Mouse (Mus musculus) embryonic fibroblast, embryonic 13.5 days (primary cell): Measurements from ENCODE around the gene Aqr. TPM values are rescaled to one million over a fixed set of nuclear protein-coding genes. Genes with fewer than 3 reads are reported as not detected.

Experiments used
- H3K27ac ChIP-seq: 2 replicates; pipeline ENCODE4 v1.5.1; 2012; ENCODE audit warnings: low read length, control low read depth, inconsistent platforms; ENCODE audit not compliant: insufficient read depth
- H3K4me1 ChIP-seq: 2 replicates; pipeline ENCODE4 v1.6.1; 2011; ENCODE audit warnings: low read length; ENCODE audit not compliant: control insufficient read depth, insufficient read depth
- H3K4me3 ChIP-seq: 2 replicates; pipeline ENCODE4 v1.5.1; 2011; ENCODE audit warnings: mild to moderate bottlenecking, control low read depth, low read length; ENCODE audit not compliant: insufficient read depth
- CTCF ChIP-seq: IDR thresholded peaks from 2 replicates; pipeline ENCODE4 v1.5.1; 2011; ENCODE audit warnings: mild to moderate bottlenecking, control low read depth, low read length, moderate library complexity, borderline replicate concordance; ENCODE audit not compliant: insufficient read depth
- POLR2A ChIP-seq: IDR thresholded peaks from 2 replicates; pipeline ENCODE4 v1.6.1; 2011; ENCODE audit warnings: low read depth, mild to moderate bottlenecking, control low read depth, low read length, moderate library complexity
- polyA plus RNA-seq: library from polyadenylated mRNA; stranded (reverse); fragments of >200 nt; gene quantifications from 2 replicates; pipeline ENCODE4 v1.2.4, GENCODE M21; 2011; ENCODE audit warnings: low read depth; ENCODE audit not compliant: missing spikeins, insufficient read length

The Aqr gene
- polyA plus RNA-seq, 1 experiment, result 41.1 TPM

DNA sequence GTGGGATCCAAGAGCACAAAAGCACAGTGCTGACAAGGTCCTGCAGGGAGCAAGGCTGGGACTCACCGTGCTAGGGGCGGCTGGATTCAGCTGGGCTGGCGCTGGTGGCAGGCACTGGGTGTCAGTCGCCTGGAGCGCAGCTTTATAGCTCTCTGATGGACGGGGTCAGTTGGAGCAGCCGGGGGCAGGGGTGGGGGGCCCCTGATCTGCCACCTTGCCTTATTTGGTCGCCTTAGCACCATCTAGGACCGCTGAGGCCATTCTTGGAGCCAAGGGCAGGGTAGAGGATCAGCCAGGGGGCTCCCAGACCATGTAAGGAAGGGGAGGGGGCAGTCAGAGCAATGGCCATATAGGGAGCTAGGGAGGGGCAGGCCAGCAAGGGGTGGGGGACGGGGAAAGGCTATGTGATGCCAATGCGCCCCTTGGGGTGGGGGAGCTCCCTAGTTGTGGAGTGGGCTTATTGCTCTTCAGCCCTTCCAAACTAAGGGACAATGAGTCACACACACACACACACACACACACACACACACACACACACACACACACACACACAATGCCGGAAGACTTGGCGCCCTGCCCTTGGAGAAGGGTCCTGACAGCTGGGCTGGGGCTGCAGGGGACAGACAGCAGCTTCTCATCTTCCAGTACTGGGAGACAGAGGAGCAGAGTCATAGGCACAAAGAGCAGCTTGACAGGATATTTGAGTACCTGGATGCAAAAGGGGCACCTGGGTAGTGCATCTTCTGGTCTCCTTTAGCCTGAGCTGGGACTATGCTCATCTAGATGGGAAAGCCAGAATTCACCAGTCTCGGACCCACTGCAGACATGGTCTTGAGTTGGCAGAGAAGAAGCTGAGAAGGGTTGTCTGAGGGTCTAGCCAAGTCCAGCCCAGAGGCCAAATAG is 133.9 kb downstream of the Aqr start, which contains the start of gene Actc1:
Gene Actc1, minus strand, starts transcription at position 853 of the 903 bp plus-strand sequence.
- Histone ChIP-seq H3K4me1 (no peaks in the 10 kb centered on the region), H3K4me3 (no peak within 1 kb of the TSS), H3K27ac (no peak within 1 kb of the TSS)
- TF ChIP-seq CTCF, result no peak
- TF ChIP-seq POLR2A, result no peak

DNA sequence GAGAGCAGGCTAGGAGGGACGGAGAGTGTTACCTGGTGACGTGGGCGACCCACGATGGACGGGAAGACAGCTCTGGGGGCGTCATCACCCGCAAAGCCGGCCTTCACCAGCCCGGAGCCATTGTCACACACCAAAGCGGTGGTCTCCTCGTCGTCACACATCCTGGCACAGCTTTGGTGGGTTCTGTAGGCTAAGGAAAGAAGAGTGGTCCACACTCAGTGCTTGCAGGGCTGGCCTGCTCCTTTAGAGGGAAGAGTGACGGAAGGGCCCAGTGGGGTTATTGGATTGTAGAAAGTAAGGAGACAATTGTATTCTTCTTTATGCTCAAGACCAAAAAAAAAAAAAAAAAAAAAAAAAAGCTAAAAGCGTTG is 135.0 kb downstream of the Aqr start:
- Histone ChIP-seq H3K4me3 (no peak overlapping the region), H3K4me1 (no peaks in the 10 kb centered on the region), H3K27ac (no peak overlapping the region)
- TF ChIP-seq CTCF (no peak), POLR2A (no peak)

Other genes starting within 250 kb of the Aqr start
- not detected in 2 replicates for gene Gjd2, start 173.4 kb downstream of the Aqr start, polyA plus RNA-seq
- gene Actc1, start 133.5 kb downstream of the Aqr start, polyA plus RNA-seq, result 1.2 TPM in 1 of 2 replicates, not detected in the other
- 9.1 and 11.6 TPM in 2 replicates for gene Zfp770, start 14.4 kb upstream of the Aqr start, polyA plus RNA-seq